Mouse (Mus musculus): ENCODE measurements around the gene Nup153.
A peak's percentile ranks its signal among the peaks of the same experiment; 100 is the strongest.

Nup153 gene

DNA sequence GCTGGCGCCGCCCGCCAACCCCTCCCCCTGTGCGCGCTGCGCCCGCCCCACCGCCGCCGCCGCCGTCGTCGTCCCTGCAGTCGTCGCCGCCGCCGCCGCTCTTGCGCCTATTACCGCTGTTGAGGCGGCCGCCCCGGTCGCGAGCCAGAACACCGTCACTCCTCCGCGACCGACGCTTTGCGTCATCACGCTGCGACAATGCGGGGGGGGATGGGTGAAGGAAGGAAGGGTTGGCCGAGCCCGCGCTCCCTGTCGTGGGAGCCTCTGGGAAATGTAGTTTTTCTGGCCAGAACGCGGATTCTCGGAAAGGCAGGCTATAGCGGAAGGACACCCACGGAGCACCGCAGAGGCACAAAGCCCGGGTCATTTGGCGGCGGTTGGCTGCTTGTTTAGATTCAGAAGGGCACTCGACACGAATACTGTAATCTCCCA is at the start of gene Nup153:
Nup153 (minus strand) TSS at position 104 of the 432 bp plus-strand sequence.
- DNase-seq: peak; percentile 100

GRCm38 (mm10) chr13:46777461-46777860 is 49.7 kb upstream of the Nup153 start:
- DNase-seq: no peak

DNA sequence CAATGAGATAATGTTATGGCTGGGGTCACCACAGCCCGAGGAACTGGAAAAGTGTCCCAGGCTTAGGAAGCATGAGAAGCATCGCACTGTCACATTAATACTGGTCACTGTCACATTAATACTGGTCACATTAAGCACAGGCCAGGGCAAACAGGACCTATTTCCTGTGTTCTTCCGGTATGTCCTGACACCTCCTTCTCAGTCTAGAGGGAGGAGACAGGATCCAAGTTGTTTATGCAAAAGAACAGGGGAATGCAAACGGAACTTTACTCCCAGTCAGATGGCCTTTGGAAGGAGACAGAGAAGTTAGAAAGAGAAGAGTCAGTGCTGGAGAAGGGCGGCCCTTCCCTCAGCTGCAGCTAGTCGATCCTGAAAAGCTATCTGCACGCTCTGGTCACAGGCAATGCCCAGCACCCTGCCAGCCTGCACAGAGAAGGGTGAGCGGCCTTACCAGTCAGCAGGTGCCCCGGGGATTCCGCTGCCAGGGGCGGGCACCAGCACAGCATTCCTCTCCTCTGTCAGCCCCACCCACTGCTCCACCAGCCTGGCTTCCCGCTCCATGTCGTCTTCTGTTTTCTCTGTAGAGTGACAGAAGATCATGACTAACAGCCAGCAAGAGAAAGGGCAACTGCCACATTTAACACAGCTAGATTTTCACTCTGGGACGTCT is 49.0 kb upstream of the Nup153 start:
- no peak for DNase-seq

GRCm38 (mm10) chr13:46774998-46775397 is 47.3 kb upstream of the Nup153 start:
- no peak for DNase-seq

GRCm38 (mm10) chr13:46772581-46772980 is 44.8 kb upstream of the Nup153 start:
- DNase-seq: no peak

DNA sequence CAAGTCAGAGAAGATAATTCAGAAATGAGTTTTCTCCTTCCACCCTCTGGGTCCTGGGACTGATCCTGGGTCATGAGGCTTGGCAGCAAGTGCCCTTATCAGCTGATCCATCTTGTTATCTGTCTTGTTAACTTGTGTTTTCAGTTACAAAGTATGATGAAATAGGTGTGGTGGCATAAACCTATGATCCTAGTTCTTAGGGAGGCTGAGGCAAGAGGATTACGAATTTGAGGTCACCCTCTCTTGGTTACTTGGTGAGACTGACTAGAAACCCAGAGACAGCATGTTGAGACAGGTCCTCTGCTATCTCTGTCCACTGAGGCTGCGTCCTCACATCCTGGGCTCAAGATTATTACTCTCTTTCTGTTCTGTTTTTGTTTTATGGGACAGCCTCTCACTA is 37.6 kb upstream of the Nup153 start:
- DNase-seq: no peak

- no peak for DNase-seq
Observed at GRCm38 (mm10) chr13:46763210-46763609, 35.5 kb upstream of the Nup153 start.

DNA sequence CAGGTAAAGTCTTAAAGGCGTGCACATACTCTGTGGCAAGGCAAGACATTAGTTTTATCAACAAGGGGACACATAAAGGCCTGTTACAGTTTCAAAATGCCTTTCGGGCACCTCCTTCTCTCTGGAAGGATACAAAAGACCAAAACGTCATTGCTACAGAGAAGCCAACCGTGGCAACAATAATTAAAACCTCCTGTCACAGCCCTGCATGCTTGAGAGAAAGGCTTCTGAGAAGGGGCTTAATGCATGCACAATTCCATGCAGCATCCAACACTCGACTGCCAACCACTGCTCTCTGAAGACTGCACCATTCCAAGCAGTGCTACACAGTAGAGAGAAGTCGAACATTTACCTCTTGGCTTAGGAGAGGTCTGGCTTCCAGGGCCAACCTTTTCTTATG is 33.2 kb upstream of the Nup153 start:
- no peak for DNase-seq

GRCm38 (mm10) chr13:46759281-46759809 is 31.6 kb upstream of the Nup153 start:
- no peak for DNase-seq

- no peak for DNase-seq
Observed at GRCm38 (mm10) chr13:46758627-46759026, 30.9 kb upstream of the Nup153 start.

- DNase-seq: no peak
Observed at GRCm38 (mm10) chr13:46757946-46758345, 30.2 kb upstream of the Nup153 start.

- no peak for DNase-seq
Observed at GRCm38 (mm10) chr13:46753294-46753693, 25.6 kb upstream of the Nup153 start.

DNA sequence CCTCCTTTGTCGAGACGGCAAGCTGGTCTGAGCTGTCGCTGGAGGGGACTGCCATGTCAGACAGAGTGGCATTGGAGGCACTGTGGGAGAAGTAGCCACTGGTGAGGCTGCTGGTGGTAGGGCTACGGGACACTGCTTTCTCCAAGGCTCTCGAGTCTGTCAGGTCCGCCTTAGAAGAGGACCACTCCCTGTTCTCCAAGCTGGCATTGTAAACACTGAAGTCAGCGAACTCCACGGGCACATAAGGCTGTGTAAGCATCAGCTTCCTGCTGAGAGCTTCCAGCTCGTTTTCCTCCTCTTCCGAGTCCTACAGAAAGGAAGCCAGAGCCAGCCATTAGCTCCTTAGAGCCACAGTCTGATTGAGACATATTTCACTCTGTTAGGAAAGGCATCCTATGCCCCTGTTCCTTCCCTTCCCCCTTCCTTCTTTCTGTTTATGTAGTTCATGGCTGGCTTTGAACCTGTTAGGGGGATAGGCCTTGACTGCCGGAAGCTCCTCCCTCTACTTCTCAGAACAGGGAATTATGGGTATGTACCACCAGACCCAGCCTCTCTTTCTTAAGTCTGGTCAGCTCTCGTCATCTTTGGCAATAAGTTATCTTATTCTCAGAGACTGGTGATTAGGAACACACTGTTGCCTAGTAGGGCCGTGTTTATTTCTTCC is 25.0 kb upstream of the Nup153 start:
- no peak for DNase-seq

DNA sequence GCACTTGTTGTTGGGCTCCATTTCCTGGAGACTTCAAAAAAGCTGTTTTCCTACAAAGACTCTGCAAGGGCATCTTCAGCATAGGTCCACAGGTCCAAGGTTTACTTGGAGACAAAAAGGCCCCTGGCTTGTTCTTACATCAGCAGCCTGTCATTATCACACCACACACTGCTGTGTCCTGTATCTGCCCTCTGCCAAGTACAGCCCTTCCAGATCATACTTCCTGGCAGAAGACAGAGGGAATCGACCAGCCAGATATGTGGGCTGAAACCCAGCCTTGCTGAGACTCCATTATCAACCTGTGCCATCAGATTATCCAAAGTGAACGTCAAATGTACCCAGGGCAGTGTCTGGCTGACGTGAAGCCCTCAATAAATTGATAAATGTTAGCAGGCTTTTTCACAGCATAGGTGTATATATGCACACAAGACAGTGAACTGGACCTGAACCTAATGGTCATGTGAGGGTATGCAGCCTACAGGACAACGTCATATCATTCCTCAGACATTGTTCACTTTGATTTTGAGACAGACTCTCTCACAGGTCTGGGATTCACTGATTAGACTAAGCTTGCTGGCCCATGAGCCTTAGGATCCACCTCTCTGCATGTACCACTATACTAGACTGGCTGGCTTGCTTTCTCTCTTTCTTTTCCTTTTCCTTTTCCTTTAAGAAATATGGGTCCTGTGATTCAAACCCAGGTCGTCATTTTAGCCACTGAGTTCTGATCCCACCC is 20.6 kb upstream of the Nup153 start:
- no peak for DNase-seq

GRCm38 (mm10) chr13:46743821-46744220 is 16.1 kb upstream of the Nup153 start:
- DNase-seq: no peak

GRCm38 (mm10) chr13:46742367-46742766 is 14.6 kb upstream of the Nup153 start:
- no peak for DNase-seq

DNA sequence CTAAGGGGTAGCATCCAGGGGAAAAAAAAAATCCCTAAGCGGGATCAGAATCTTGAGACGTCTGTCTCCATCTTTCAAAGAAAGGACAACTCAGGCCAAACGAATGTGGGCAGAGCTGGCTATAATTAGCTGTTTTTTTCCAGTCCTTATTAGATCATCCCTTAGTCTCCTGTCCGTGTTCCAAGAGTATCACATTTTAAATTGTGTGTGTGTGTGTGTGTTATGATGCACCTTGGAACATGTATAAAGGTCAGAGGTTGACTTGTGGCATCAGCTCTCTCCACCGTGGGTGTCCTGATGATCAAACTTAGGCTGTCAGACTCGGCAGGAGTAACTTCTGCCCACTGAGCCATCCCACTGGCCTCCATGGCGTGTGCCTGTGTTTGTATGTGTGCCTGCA is 11.7 kb upstream of the Nup153 start:
- no peak for DNase-seq

- DNase-seq: no peak
Observed at GRCm38 (mm10) chr13:46737482-46737881, 9.7 kb upstream of the Nup153 start.

- no peak for DNase-seq
Observed at GRCm38 (mm10) chr13:46736479-46736865, 8.7 kb upstream of the Nup153 start.

- DNase-seq: no peak
Observed at GRCm38 (mm10) chr13:46735808-46736478, 8.2 kb upstream of the Nup153 start.

DNA sequence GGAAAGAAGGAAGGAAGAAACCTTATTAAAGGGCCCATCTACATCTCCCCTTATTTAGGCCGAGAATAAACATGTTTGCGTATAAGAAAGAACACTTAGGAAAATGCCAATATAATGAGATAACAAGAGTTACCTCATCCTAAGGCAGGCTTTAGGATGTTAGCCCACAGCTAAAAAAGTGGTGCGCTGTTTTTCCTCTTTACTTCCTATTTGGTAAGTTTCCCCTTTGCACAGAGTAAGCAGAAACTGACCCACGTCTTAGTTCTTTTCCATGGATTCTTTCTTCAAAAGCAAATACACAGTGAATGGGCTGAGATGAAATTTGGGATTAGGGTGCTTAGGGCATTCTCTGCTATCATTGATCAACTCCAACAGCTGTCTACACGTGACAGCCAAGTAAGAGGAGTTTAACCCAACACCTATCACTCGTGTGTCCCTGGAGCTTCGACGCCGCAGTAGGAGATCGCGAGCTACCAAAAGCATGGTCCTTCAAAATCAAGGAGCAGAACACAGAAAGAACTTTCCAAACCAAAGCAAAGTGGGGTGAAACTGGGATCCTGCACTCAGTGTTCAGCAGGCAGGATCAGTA is 7.6 kb upstream of the Nup153 start:
- no peak for DNase-seq

GRCm38 (mm10) chr13:46729998-46730397 is 2.3 kb upstream of the Nup153 start:
- no peak for DNase-seq

GRCm38 (mm10) chr13:46728411-46728810 is 671 bp upstream of the Nup153 start:
- no peak for DNase-seq

Measured in cerebellum, adult 11 months (tissue).